Mouse (Mus musculus): ENCODE measurements around the gene Trabd2b.

- TF ChIP-seq CTCF (IDR thresholded peaks at IDR 0.05; ENCODE audit: low read depth, low read length) (no peak), EP300 (IDR thresholded peaks at IDR 0.05; ENCODE audit: insufficient read depth, low read depth, low read length) (no peak)
Observed at GRCm38 (mm10) chr4:114442186-114442585, 35.7 kb downstream of the Trabd2b start.

Measured in ES-Bruce4 (cell line).